Mouse (Mus musculus): ENCODE measurements at regions not wholly inside any gene's neighbourhood (a gene's known extent, or its start where the extent isn't known, plus 50 kb on each side); places are given as distances from the start of the nearest gene placed in this dataset.

DNA sequence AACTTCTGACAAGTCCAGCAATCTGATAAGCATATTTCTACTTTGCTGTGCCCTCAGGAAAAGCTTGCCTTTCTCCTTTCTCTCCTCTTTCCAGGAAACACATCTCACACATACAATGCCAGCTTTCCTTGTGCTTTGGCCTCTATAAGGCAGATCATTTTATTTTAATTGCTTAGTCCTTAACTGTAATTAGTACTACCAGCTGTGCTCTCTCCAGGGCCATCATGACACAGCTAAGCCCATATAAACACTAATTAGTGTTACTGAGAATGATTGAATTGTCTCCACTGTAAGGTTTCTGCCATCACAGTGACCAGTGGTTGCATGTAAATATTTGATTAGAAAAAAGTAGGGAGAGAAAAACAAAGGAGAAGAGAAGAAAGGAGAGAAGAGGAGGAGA, 300.4 kb upstream of the Grin3a start:
- TF ChIP-seq EP300 (optimal IDR thresholded peaks at IDR 0.05) (no peak), CTCF (IDR thresholded peaks at IDR 0.05; ENCODE audit: low read depth) (no peak)
